Mouse (Mus musculus) MEL (cell line): Measurements from ENCODE around the gene 1600002K03Rik.

Experiments
- CTCF ChIP-seq, 3 experiments: IDR thresholded peaks in 2 of 3; conservative IDR thresholded peaks in 1 of 3; 2 replicates each; pipeline ENCODE4 v1.5.1; 2011 to 2012; ENCODE audit warnings: low read length in 3 of 3, low read depth in 2 of 3, mild to moderate bottlenecking in 2 of 3, improper control_type of control experiment in 1 of 3, inconsistent platforms in 1 of 3, mixed read lengths in 1 of 3, moderate library complexity in 1 of 3; ENCODE audit not compliant: control insufficient read depth in 1 of 3, insufficient read depth in 1 of 3, poor library complexity in 1 of 3, severe bottlenecking in 1 of 3
- EP300 ChIP-seq, 2 experiments: IDR thresholded peaks; 2 replicates each; pipeline ENCODE4 v1.6.1; 2011; ENCODE audit warnings: improper control_type of control experiment in 2 of 2, low read length in 2 of 2, low read depth in 1 of 2, mild to moderate bottlenecking in 1 of 2
- GABPA ChIP-seq: IDR thresholded peaks from 2 replicates; pipeline ENCODE4 v1.6.1; 2012; ENCODE audit warnings: low read depth, mild to moderate bottlenecking, inconsistent platforms, low read length, improper control_type of control experiment, moderate library complexity
- GATA1 ChIP-seq: IDR thresholded peaks from 2 replicates; pipeline ENCODE4 v1.6.1; 2011; ENCODE audit warnings: low read depth, low read length, improper control_type of control experiment
- KAT2A ChIP-seq: conservative IDR thresholded peaks from 2 replicates; pipeline ENCODE4 v1.6.1; 2012; ENCODE audit warnings: low read depth, low read length, improper control_type of control experiment, inconsistent platforms
- MAX ChIP-seq: IDR thresholded peaks from 2 replicates; pipeline ENCODE4 v1.6.1; 2011; ENCODE audit warnings: low read length, improper control_type of control experiment
- POLR2A ChIP-seq, 2 experiments: IDR thresholded peaks; 2 replicates each; pipeline ENCODE4 v1.6.1; 2011 to 2012; ENCODE audit warnings: low read length in 2 of 2, mild to moderate bottlenecking in 2 of 2, control low read depth in 1 of 2, improper control_type of control experiment in 1 of 2, low read depth in 1 of 2, moderate library complexity in 1 of 2; ENCODE audit not compliant: control insufficient read depth in 1 of 2, insufficient read depth in 1 of 2, poor library complexity in 1 of 2
- RAD21 ChIP-seq: IDR thresholded peaks from 2 replicates; pipeline ENCODE4 v1.6.1; 2011; ENCODE audit warnings: mild to moderate bottlenecking, low read depth, low read length, improper control_type of control experiment
- SIN3A ChIP-seq: IDR thresholded peaks from 2 replicates; pipeline ENCODE4 v1.6.1; 2012; ENCODE audit warnings: low read length, improper control_type of control experiment, inconsistent platforms

DNA sequence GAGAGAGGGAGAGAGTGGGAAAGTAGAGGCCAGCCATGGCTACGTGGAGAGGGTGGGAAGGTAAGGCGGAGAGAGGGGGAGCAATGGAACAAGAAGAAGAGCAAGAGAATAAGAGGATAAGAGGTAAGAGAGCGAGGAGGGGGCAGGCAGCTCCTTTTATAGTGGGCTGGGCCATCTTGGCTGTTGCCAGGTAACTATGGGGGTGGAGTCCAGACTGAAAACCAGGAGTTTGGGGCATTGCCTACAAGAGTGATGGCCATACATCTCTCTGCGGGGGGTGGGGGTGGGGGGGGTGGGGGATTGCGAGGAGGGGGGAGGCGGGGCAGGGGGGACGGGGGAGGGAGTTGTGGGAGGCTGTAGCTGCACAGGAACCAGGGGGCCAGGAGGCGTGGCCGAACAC, 47.9 kb downstream of the 1600002K03Rik start:
- no peak for TF ChIP-seq GATA1
- TF ChIP-seq EP300 (IDR thresholded peaks at IDR 0.05; ENCODE audit: low read depth in 1 of 2, low read length in 2 of 2): no peak
- TF ChIP-seq POLR2A (IDR thresholded peaks at IDR 0.05; ENCODE audit: control insufficient read depth in 1 of 2, insufficient read depth in 1 of 2, low read depth in 1 of 2, low read length in 2 of 2, poor library complexity in 1 of 2): no peak
- TF ChIP-seq CTCF (IDR thresholded peaks at IDR 0.05 in 2 of 3, conservative IDR thresholded peaks at IDR 0.05 in 1 of 3; ENCODE audit: control insufficient read depth in 1 of 3, insufficient read depth in 1 of 3, low read depth in 2 of 3, low read length in 3 of 3, poor library complexity in 1 of 3, severe bottlenecking in 1 of 3): no peak
- TF ChIP-seq MAX: no peak
- no peak for TF ChIP-seq GABPA
- no peak for TF ChIP-seq KAT2A
- no peak for TF ChIP-seq SIN3A
- no peak for TF ChIP-seq RAD21
